19 mouse cellular contexts compared by ENCODE assay signal in the genomic region with DNA sequence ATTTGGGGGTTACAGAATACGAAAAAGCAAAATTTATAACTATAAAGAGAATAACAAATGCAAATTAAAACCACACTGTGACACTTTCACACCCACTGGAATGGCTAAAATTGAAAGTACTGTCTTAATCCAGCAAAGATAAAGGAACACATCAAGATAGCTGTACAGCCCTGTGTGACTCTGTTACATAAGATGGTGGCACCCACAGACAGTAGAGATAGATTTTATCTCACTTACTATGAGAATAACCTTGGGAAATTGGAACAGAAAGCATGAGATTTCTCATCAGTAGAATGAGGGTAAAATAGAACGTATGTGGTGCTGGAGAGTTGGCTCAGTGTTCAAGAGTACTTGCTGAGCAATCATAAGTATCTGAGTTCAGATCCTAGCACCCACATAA.
DNase-seq lines count a peak whose midpoint lies in the region; ATAC-seq lines count a peak whose summit lies in the region.
"Had no signal": no experiment of that assay in that cellular context is flagged by ENCODE, and none has a peak within 500 bp of the region (broad histone marks: within the 10 kb centered on the region; RNA-seq: fewer than 3 reads in every experiment).

No protein-coding gene starts in this region.

- no peak for DNase-seq in frontal cortex, postnatal 14 days (ENCODE audit: low spot score in 2 of 2)
- DNase-seq in right cerebral cortex, adult 2 months (ENCODE audit: low spot score in 2 of 2), result peak; percentile 22 to 32
- no peak for DNase-seq in right cerebral cortex, postnatal 14 days
- DNase-seq in left cerebral cortex, adult 9 months (ENCODE audit: low spot score in 2 of 2), result peak; percentile 64 to 85
- no peak for DNase-seq in kidney, adult 9 months
- no peak for DNase-seq in gastrocnemius, adult 8-10 months (ENCODE audit: low spot score in 2 of 2)
- DNase-seq: adrenal gland, adult 8-10 months; adrenal gland, postnatal 36 days; B cell, adult 2 months; cerebellum, adult 11 months; cerebellum, adult 9-10 months; cerebellum, postnatal 36 days; gastrocnemius, adult 2 months; gastrocnemius, postnatal 36 days; heart, adult 11 months; heart, postnatal 36 days had no signal

- peak; percentile 96 for ATAC-seq in frontal cortex, adult (ENCODE audit: low TSS enrichment)
- ATAC-seq: CD4-positive, CD25-positive, alpha-beta regulatory T cell, adult 4 months; forebrain, embryonic 14.5 days had no signal

Comparison
In these comparisons a context has a peak if more than half of its experiments do, and no peak if none do; other contexts are left out.
1. DNase-seq: peak in right cerebral cortex, adult 2 months (2 of 2) and left cerebral cortex, adult 9 months (2 of 2); none in frontal cortex, postnatal 14 days (0 of 2), right cerebral cortex, postnatal 14 days (single experiment), kidney, adult 9 months (single experiment) and gastrocnemius, adult 8-10 months (0 of 2).